Mouse (Mus musculus) retina, postnatal 7 days (tissue): ENCODE results near the gene Plxdc1.
A peak's percentile ranks its signal among the peaks of the same experiment; 100 is the strongest.

Experiments used
- DNase-seq: peaks from one replicate; pipeline ENCODE4 v3.0.0-alpha.2; 2012; ENCODE audit warnings: low read depth, low spot score

Plxdc1 gene

DNA sequence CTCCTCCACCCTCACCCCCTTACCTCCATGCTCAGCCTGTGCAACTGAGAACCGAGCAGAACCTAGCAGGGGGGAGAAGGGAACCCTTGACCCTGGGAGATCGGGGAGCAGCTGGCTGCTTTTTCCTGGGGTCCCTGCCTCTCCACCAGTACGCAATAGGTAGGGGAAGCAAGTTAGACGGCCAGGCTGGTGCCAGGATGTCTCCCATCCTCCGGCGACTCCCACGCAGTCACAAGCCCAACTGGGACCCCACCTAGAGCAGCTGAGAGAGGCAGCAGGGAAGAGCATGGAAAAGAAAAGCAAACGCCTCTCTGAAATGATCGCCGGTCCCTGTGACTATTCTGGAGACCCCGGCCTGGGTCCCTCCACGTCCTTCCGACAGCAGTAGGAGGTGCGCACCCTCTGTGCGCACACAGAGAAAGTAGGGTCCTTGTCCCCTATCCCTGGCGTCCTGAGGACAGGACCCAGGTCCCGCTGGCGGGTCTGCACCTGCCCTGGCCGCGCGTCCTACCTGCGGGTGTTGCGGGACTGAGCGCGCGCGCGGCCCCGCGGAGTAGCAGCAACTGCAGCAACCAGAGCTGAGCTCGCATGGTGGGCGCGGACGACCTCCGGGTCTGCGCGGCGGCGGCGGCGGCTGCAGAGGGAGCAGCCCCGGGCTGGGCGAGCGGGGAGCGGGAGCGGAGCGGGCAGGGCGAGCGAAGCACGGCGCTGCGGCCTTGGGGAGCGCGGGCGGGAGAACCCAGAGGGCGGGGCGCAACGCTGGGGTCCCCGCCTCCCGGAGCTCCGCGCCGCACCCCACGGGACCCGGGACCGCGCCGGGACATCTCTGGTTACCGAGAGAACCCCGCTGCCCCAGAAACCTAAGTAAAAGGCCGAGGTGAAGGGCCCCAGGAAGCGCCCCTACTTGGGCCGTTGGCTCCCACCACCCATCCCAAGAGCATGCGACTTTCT, at the start of gene Plxdc1:
Plxdc1 (minus strand) TSS at position 718 of the 951 bp plus-strand sequence.
- no peak for DNase-seq

DNA sequence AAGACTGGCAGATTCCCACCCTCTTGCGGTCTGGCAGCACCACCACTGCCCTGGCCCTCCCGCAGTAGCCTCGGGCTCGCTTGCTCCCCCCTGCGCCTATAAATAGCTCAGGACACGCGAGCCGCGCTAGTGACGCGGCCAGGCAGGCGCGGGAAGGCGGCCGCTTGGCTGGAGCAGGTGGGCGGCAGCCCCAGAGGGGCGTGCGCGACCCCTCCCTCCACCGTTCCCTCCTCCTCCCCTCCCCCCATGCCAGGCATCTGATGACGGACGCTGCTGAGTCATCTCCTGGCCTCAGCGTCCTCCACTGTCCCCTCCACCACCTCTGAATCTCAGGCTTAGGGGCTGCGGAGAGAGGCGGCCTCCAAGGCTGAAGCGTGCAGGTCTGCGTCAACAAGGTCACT, 49.7 kb upstream of the Plxdc1 start:
- peak; percentile 59 for DNase-seq

- peak; percentile 44 for DNase-seq
These were observed 48.6 kb upstream of the Plxdc1 start for GRCm38 (mm10) chr11:98034840-98035239.

GRCm38 (mm10) chr11:98034061-98034460, 47.8 kb upstream of the Plxdc1 start:
- DNase-seq: no peak

DNA sequence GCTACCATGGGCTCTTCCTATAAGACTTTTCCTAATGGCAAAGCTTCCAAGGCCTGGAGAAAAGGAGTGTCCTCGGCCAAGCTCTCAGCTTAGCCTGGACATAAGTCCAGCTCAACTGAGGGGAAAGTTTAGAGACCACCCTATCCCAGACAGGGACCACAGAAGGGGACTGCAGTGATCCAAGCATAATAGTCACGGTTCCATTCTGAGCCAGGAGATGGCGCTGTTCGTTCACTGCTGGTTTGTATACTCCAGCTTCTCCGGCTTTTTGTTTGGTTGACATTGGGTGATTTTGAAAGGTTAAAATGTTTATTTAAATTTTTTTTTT, 45.2 kb upstream of the Plxdc1 start:
- peak; percentile 71 for DNase-seq

DNA sequence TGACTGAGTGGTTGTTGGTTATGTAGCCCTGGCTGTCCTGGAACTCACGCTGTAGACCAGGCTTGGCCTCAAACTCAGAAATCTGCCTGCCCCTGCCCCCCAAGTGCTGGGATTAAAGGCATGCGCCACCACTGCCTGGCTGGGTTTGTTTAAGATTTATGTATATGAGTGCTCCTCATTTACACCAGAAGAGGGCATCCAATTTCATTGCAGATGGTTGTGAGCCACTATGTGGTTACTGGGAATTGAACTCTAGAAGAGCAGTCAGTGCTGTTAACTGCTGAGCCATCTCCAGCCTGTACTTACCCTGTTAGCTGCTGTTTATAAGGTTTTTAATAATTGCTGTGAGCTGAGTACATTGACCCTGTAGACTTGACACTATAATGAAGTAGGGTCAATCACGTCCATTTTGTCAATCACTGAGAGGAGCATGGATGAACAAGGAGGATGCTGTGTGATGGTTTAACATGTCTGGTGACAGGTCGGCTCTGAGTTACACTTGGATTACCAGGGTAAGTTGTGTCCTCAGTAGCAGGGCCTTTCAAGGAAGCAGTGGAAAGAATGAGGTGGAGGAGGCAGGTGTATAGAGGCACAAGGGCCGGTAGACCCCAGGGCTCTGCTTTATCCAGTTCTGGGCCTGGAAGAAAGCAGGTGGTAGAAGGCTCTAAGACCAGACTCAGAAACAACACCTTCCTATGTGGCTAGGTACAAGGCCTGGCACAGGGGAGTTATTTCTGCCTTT, 44.6 kb upstream of the Plxdc1 start:
- no peak for DNase-seq

GRCm38 (mm10) chr11:98027785-98028184, 41.5 kb upstream of the Plxdc1 start:
- DNase-seq: no peak

- no peak for DNase-seq
These were observed 41.0 kb upstream of the Plxdc1 start for GRCm38 (mm10) chr11:98027297-98027688.

GRCm38 (mm10) chr11:98026570-98027296, 40.5 kb upstream of the Plxdc1 start, which contains the start of gene Rpl19:
Rpl19 (plus strand) TSS chr11:98026710.
- DNase-seq: peak; percentile 95

DNA sequence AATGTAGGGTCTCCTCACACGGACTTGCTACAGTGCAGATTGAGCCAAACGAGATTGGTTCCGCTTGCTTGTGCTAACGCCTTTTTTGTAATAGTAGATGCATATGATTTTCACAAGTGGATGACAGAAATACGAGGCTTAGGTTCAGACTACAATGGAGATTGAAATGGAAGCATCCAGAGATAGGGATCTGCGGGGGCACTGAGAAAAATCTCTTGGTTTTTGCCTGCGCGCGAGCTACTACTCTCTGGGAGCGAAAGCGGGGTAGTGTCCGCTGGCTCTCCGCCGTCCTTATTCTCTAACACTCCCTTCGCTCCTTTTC, 40.0 kb upstream of the Plxdc1 start:
- no peak for DNase-seq

GRCm38 (mm10) chr11:98024516-98024915, 38.3 kb upstream of the Plxdc1 start:
- DNase-seq: no peak

DNA sequence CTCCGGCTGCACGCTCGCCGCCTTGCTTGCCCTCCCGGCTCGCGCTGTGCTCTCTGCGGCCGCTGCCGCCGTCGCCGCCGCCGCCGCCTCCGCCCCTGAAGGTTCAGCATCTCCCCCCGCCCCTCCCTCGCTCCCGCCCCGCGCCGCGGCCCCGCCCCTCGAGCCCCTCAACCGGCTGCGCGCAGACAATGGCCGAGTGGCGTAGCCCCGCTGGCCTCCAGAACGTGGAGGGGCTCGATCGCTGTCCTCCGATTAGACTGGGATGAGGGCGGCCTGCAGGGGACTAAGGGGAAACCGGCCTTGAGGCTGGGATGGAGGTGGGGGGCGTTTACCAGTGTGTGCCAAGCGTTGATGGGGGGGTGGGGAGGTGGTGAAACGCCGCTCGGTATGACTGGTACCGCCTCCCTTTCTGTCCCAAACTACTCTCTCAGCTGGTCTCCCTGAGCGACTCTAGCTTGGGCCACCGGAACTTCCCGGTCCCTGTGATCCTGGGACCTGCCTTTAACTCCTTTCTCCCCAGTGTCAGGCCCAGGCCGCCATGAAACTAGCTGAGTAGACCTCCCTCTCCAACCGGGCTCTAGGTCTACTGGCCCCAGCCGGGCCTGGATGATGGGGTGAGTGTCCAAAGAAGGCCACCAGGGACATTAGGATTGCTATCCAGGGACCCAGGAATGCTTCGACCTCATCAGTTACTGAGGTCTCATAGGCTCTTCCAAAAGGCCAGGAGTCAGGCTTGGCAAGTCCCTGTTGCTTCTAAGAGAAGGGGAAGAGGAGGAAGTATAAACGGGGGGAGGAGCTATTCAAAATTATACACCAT, 36.5 kb upstream of the Plxdc1 start, which contains the start of gene Cacnb1:
Cacnb1 (minus strand) TSS at position 480 of the 817 bp plus-strand sequence.
- DNase-seq: peak; percentile 56

- DNase-seq: no peak
These were observed 36.0 kb upstream of the Plxdc1 start for GRCm38 (mm10) chr11:98022253-98022554.

- no peak for DNase-seq
These were observed 35.5 kb upstream of the Plxdc1 start for GRCm38 (mm10) chr11:98021565-98022252.

- no peak for DNase-seq
These were observed 34.9 kb upstream of the Plxdc1 start for GRCm38 (mm10) chr11:98021118-98021517.

DNA sequence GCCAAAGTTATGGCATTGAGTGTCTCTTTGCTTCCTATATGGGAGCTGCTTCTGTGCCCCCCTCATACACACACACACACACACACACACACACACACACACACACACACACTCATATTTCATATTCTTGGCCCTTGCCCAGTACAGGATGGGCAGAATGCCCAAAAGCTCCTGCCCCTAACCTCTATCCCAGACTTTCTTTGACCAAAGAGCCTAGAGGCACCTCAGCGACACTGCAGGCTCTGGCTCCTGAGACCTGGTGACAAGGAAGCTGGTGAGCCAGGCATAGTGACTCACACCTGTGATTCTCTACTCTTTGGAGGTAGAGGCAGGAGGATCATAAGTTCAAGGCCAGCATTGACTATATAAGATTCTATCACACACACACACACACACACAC, 34.5 kb upstream of the Plxdc1 start:
- DNase-seq: no peak

DNA sequence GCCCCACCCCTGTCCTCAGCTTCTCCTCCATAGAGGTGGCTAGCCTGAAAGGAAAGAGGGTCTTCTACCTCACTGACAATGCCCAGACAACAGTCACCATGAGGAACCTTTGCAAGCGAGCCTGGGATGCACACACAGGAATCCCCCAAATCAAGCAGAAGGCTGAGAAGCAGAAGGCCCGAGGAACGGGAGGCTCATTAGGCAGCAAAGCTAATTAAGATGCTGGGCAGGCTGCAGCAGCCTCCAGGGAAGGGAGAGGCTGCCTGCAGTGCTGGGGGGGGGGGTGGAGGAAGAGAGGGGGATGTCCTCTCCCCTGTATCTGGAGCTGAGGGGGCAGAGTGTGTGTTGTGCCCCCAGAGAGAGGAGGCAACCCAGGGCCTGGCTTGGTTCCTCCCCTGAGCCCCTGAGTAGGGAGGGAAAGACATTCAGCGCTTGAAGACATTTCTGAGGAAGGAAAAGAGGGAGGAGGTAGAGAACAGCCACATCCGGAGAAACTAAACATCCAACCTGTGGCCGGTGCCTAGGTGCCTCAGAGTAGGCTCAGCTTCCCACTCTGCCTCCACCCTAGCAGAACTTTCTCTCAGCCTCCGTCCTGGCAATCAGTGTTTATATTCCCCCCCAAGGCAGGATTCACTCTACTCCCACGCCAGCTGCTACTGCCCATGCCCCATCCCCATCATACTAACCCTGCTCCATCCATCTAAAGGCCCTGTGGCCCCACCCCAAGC, 33.8 kb upstream of the Plxdc1 start:
- no peak for DNase-seq

DNA sequence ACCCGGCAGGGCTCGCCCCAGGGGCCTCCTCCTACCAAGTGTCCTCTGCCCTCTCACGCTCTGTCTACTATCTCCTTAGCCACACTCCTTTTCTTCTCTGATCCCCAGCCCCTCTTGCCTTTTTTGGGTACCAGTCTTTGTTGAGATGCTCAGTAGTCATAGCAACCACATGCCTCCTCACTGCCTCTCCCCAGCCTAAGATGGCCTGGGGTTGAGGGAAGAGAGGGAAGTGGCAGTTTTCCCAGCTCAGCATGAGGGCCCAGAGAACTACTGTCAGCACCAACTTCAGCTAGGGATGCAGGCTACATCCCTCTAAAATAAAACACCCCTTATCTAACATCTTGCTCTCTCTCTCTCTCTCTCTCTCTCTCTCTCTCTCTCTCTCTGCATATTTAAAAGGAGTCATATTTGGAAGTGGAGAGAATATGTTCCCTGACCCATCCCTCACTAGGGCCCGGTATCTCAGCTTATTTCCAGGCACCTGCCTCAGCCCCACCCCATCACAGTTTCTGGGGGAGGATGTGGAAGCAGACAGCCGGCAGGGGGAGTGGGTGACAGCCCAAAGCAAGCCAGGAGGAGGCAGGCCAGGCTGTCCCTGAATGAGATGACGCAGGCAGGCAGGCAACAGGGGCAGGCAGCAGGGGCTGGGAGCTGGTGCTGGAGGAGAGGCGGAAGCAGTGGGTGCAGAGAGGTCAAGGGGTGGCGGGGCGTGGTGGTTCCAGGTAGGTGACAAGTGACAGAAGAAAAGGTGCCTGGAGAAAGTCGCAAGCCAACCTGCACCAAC, 32.8 kb upstream of the Plxdc1 start:
- DNase-seq: no peak

- DNase-seq: no peak
These were observed 32.0 kb upstream of the Plxdc1 start for GRCm38 (mm10) chr11:98018222-98018621.
